Mouse (Mus musculus) bone marrow, adult 2 months (tissue): Measurements from ENCODE around the gene Hck.

Experiments used
- CTCF ChIP-seq: fragments of 200-500 bp; IDR thresholded peaks from 2 replicates; pipeline ENCODE4 v1.5.1; 2011; ENCODE audit warnings: low read length, control low read depth; ENCODE audit not compliant: control insufficient read depth, insufficient read depth
- POLR2A ChIP-seq: fragments of 200-500 bp; IDR thresholded peaks from 2 replicates; pipeline ENCODE4 v1.6.1; 2011; ENCODE audit warnings: low read depth, mild to moderate bottlenecking, control low read depth, low read length, borderline replicate concordance; ENCODE audit not compliant: control insufficient read depth

DNA sequence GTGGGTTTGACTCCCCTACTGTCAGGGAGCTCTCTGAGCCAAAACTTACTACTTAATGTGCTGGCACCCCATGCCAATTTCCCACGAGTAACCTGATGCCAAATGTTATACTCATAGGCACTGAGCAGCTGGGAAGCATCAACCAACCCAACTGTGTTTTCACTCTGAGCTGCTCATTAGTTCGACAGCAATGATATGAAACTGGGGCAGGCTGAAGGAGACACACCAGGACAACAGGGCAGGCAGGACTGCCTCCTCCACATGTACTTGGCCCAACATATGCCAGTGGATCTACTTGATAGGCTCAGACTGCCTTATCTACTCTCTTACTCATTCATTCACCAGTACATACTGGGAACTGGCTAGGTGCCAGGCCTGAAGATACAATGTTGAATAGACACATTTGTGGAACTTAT lies 77.9 kb downstream of the Hck start:
- no peak for TF ChIP-seq CTCF
- no peak for TF ChIP-seq POLR2A
